Mouse (Mus musculus): ENCODE measurements around the gene Ccdc173. TPM values are rescaled to one million over a fixed set of nuclear protein-coding genes. Genes with fewer than 3 reads are reported as not detected.

The Ccdc173 gene
- 0.32 and 0.35 TPM in 2 replicates for polyA plus RNA-seq (2012; rRNA removed)

DNA sequence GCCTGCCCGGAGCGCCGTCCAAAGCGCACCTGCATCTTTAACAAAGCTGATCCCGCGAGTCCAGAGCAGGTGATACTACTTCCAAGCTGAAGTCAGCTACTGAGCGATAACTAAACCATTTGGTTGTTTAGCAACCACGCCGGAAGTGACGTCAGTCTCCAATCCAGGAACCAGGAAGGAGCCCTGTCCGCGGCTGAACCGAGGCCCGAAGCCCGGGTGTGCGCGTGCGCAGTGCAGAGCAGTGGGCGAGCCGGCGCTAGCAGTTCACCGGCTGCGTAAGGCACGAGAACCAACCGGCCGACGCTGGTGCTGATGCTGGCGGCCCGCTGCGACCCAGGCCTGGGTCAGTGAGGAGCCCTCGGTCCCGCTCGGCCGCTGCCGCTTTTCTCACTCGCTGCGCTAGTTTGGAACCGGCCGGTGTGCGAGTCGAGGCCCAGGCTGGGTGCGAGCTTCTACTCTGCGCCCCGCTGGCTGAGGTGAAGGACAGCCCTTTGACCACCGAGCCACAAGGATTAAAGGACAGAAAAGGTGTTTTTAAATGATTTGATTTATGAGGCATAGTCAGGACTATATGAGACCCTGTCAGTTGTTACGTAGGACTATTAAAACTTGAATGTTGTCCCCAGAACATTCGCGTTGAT lies at the start of gene Ccdc173, which contains the start of gene Phospho2:
Gene Ccdc173, minus strand, starts transcription at position 147 of the 641 bp plus-strand sequence.
Gene Phospho2, plus strand, starts transcription at position 195 of the 641 bp plus-strand sequence.

DNA sequence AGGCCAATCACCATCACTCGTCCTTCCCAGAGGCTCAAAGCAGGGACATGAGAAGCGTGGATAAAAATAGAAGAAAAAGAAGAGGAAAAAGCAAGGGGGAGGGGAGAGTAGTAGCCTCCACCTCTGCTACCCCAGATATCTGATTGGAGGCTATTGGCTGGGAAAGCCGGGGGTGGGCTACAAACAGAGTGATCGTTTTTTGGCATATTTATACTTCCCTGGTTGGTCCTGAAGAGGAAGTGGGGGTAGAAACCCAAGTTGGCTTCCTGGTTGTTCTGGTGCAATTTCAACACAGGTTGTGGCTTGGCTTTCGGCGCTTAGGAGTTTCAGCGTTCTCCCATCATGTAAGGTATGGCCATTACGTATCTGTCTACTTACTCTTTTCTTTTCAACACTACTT lies 32.3 kb upstream of the Ccdc173 start, which contains the start of gene Klhl23:
Gene Klhl23, plus strand, starts transcription at position 234 of the 400 bp plus-strand sequence.

DNA sequence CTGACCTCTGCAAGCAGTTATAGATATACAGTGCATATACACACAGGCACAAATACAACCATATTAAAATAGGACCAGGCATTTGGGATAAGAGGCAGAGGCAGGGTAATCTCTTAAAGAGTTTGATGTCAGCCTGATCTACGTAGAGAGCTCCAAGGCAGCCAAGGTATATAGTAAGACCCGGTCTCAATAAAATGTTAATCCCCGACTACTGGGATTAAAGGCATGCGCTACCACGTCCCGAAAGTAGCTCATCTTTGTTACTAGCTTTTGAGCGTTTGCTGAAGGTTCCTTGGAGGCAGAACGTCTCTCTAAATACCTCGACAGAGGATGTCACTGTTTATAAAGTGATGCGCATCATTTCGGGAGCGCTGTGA lies 67.1 kb downstream of the Ccdc173 start, which contains the start of gene Ppig:
Gene Ppig, plus strand, starts transcription at position 273 of the 377 bp plus-strand sequence.

DNA sequence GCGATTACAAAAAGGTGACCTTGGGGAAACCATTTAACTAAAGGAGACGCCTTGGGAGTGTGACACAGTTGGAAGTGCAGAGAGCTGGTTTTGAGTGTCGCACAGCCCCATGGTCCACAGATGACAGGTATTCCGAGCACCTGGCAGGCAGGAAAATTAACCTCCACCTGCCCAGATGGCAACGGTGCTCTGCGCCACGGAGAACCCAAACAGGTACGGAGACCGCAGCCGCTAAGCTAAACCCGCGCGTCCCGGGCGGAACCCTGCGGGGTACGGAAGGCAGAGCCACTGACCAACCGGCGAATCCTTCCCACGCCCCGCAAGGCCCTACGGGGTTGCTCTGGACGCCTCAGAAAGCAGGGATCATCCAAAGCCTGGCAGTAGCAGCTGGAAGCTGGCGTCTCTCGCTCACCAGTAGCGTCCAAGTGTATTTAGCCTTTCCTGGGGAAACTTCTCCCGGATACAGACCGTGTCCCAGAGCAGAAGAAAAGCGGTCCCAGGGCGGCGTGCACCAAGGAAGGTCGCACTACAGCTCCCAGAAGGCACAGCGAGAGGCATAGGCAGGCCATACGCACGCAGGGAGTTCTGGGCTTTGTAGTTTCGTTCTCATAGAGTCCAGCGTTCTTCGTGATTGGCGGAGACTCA lies 76.3 kb downstream of the Ccdc173 start, which contains the start of gene Fastkd1:
Gene Fastkd1, minus strand, starts transcription at position 536 of the 645 bp plus-strand sequence.

Other genes with a start within 250 kb of the Ccdc173 start
- 0.06 TPM in 2 replicates for gene Lrp2, start 203.5 kb downstream of the Ccdc173 start, polyA plus RNA-seq (2012; rRNA removed)
- gene Bbs5, start 142.4 kb downstream of the Ccdc173 start, polyA plus RNA-seq (2012; rRNA removed) = 2.6 TPM in 2 replicates
- 0.05 and 0.68 TPM in 2 replicates for gene Klhl41, start 119.5 kb downstream of the Ccdc173 start, polyA plus RNA-seq (2012; rRNA removed)
- 3.0 and 3.7 TPM in 2 replicates for gene Fastkd1, start 76.1 kb downstream of the Ccdc173 start, polyA plus RNA-seq (2012; rRNA removed)
- 12.3 and 13.1 TPM in 2 replicates for gene Ppig, start 67.0 kb downstream of the Ccdc173 start, polyA plus RNA-seq (2012; rRNA removed)
- 7.0 and 8.5 TPM in 2 replicates for gene Phospho2, start within 50 bp of the Ccdc173 start, polyA plus RNA-seq (2012; rRNA removed)
- 12.7 and 13.8 TPM in 2 replicates for gene Klhl23, start 32.4 kb upstream of the Ccdc173 start, polyA plus RNA-seq (2012; rRNA removed)
- gene Ssb, start 72.0 kb upstream of the Ccdc173 start, polyA plus RNA-seq (2012; rRNA removed) = 102 and 104 TPM in 2 replicates
- gene Mettl5, start 96.0 kb upstream of the Ccdc173 start, polyA plus RNA-seq (2012; rRNA removed) = 11.8 and 12.1 TPM in 2 replicates
- gene Ubr3, start 107.7 kb upstream of the Ccdc173 start, polyA plus RNA-seq (2012; rRNA removed) = 8.4 and 9.2 TPM in 2 replicates
- not detected in 2 replicates for gene Myo3b, start 249.6 kb upstream of the Ccdc173 start, polyA plus RNA-seq (2012; rRNA removed)